Mouse (Mus musculus) kidney, adult 2 months (tissue): Measurements from ENCODE around the gene Olfr412. TPM values are rescaled to one million over a fixed set of nuclear protein-coding genes. Genes with fewer than 3 reads are reported as not detected.

Experiments used
- DNase-seq: peaks from one replicate; pipeline ENCODE4 v3.0.0; 2021
- H3K27ac ChIP-seq: fragments of 200-500 bp; 2 replicates; pipeline ENCODE4 v1.5.1; 2012; ENCODE audit warnings: low read depth, low read length, control low read depth, inconsistent platforms; ENCODE audit not compliant: insufficient read depth
- H3K27me3 ChIP-seq: fragments of 200-500 bp; replicated peaks from 2 replicates; pipeline ENCODE4 v1.6.1; 2012; ENCODE audit warnings: mild to moderate bottlenecking, moderate library complexity, low read length, inconsistent platforms; ENCODE audit not compliant: control insufficient read depth, insufficient read depth
- H3K36me3 ChIP-seq: fragments of 200-500 bp; 2 replicates; pipeline ENCODE4 v1.6.1; 2012; ENCODE audit warnings: mild to moderate bottlenecking, moderate library complexity, low read length, inconsistent platforms; ENCODE audit not compliant: control insufficient read depth, insufficient read depth
- H3K4me1 ChIP-seq: fragments of 200-500 bp; 2 replicates; pipeline ENCODE4 v1.6.1; 2011; ENCODE audit warnings: low read length; ENCODE audit not compliant: control insufficient read depth, insufficient read depth
- H3K4me3 ChIP-seq: fragments of 200-500 bp; 2 replicates; pipeline ENCODE4 v1.5.1; 2011; ENCODE audit warnings: mild to moderate bottlenecking, low read depth, low read length, control low read depth; ENCODE audit not compliant: insufficient read depth
- CTCF ChIP-seq: fragments of 200-500 bp; conservative IDR thresholded peaks from 2 replicates; pipeline ENCODE4 v1.5.1; 2011; ENCODE audit warnings: low read depth, mild to moderate bottlenecking, control low read depth, low read length, moderate library complexity, mixed read lengths; ENCODE audit not compliant: insufficient read depth, insufficient read length
- POLR2A ChIP-seq: fragments of 200-500 bp; IDR thresholded peaks from one replicate; pipeline ENCODE4 v1.6.1; 2011; ENCODE audit warnings: low read depth, low read length, control low read depth
- WGBS: fragments of 180-500 bp; shearing (Covaris S2); methylation state at CpG from one replicate; pipeline ENCODE4 v1.1.7; 2018; 5-methylcytosine and 5-hydroxymethylcytosine counted together
- polyA plus RNA-seq: library from polyadenylated mRNA; depleted of rRNA; stranded (reverse); fragments of >200 nt; gene quantifications from 2 replicates; pipeline ENCODE4 v1.2.3, GENCODE M21; 2012; rRNA removed

Olfr412 gene
- polyA plus RNA-seq, result not detected in 2 replicates

GRCm38 (mm10) chr11:74361769-74362168 lies at the start of gene Olfr412:
Olfr412 (plus strand) TSS chr11:74362069.
- TF ChIP-seq POLR2A (no peak), CTCF (no peak)
- Histone ChIP-seq H3K4me3 (no peak within 1 kb of the TSS), H3K27ac (no peak within 1 kb of the TSS), H3K4me1 (no peaks in the 10 kb centered on the region), H3K36me3 (no peaks in the 10 kb centered on the region), H3K27me3 (no peaks in the 10 kb centered on the region; the same call in 1 of the 2 replicates)
- DNase-seq, result no peak
- 73% methylated on average over 1 of the region's 1 CpGs for WGBS

GRCm38 (mm10) chr11:74326044-74326443 lies 35.8 kb upstream of the Olfr412 start:
- Histone ChIP-seq H3K27ac (no peak overlapping the region), H3K4me3 (no peak overlapping the region), H3K4me1 (no peaks in the 10 kb centered on the region), H3K36me3 (no peaks in the 10 kb centered on the region), H3K27me3 (no peaks in the 10 kb centered on the region)
- no peak for DNase-seq
- TF ChIP-seq POLR2A (no peak), CTCF (no peak)
- 67% methylated on average over 2 of the region's 2 CpGs for WGBS

GRCm38 (mm10) chr11:74328781-74329180 lies 33.1 kb upstream of the Olfr412 start:
- DNase-seq, result no peak
- Histone ChIP-seq H3K27ac (no peak overlapping the region), H3K27me3 (no peaks in the 10 kb centered on the region), H3K4me1 (no peaks in the 10 kb centered on the region), H3K36me3 (no peaks in the 10 kb centered on the region), H3K4me3 (no peak overlapping the region)
- no peak for TF ChIP-seq POLR2A
- TF ChIP-seq CTCF, result no peak

GRCm38 (mm10) chr11:74337931-74338330 lies 23.9 kb upstream of the Olfr412 start, which contains the start of gene Olfr410:
Olfr410 (minus strand) TSS chr11:74338031.
- Histone ChIP-seq H3K4me1 (no peaks in the 10 kb centered on the region), H3K27me3 (no peaks in the 10 kb centered on the region; the same call in 1 of the 2 replicates), H3K36me3 (no peaks in the 10 kb centered on the region), H3K27ac (no peak within 1 kb of the TSS), H3K4me3 (no peak within 1 kb of the TSS)
- WGBS, result 84% methylated on average over 6 of the region's 6 CpGs
- no peak for TF ChIP-seq CTCF
- TF ChIP-seq POLR2A, result no peak
- no peak for DNase-seq

- no peak for DNase-seq
- H3K27me3 ChIP-seq, result no peaks in the 10 kb centered on the region; the same call in 1 of the 2 replicates
- TF ChIP-seq POLR2A (no peak), CTCF (no peak)
- H3K4me1 ChIP-seq, result no peaks in the 10 kb centered on the region
- no peak within 1 kb of the TSS for H3K27ac ChIP-seq
- 93% methylated on average over 3 of the region's 3 CpGs for WGBS
- no peak within 1 kb of the TSS for H3K4me3 ChIP-seq
- no peaks in the 10 kb centered on the region for H3K36me3 ChIP-seq
Measured at GRCm38 (mm10) chr11:74352550-74352949, 9.3 kb upstream of the Olfr412 start, which contains the start of gene Olfr411. Olfr411 (minus strand) TSS chr11:74352650.

GRCm38 (mm10) chr11:74371393-74372100 lies 9.7 kb downstream of the Olfr412 start:
- WGBS, result 8% methylated on average over 22 of the region's 22 CpGs
- no peak overlapping the region for H3K4me3 ChIP-seq
- H3K27ac ChIP-seq, result no peak overlapping the region
- no peaks in the 10 kb centered on the region for H3K4me1 ChIP-seq
- H3K27me3 ChIP-seq, result no peaks in the 10 kb centered on the region; the same call in 1 of the 2 replicates
- TF ChIP-seq POLR2A, result no peak
- peak; percentile 88 for TF ChIP-seq CTCF
- DNase-seq, result peak; percentile 68
- no peaks in the 10 kb centered on the region for H3K36me3 ChIP-seq

- WGBS, result 76% methylated on average over 3 of the region's 3 CpGs
- Histone ChIP-seq H3K4me3 (no peak overlapping the region), H3K27me3 (no peaks in the 10 kb centered on the region), H3K36me3 (no peaks in the 10 kb centered on the region), H3K27ac (no peak overlapping the region), H3K4me1 (no peaks in the 10 kb centered on the region)
- DNase-seq, result peak; percentile 58
- TF ChIP-seq CTCF, result peak; percentile 74
- TF ChIP-seq POLR2A, result no peak
Measured at GRCm38 (mm10) chr11:74376847-74377246, 15.0 kb downstream of the Olfr412 start.
